Mouse (Mus musculus): ENCODE results near the gene Entpd1. TPM values are rescaled to one million over a fixed set of nuclear protein-coding genes. Genes with fewer than 3 reads are reported as not detected.
A peak's percentile ranks its signal among the peaks of the same experiment; 100 is the strongest.

Entpd1 gene
- polyA plus RNA-seq, 1 experiment = 11.2 TPM

GRCm38 (mm10) chr19:40658935-40659334, 46.8 kb downstream of the Entpd1 start:
- TF ChIP-seq POLR2A (IDR thresholded peaks at IDR 0.05; ENCODE audit: control insufficient read depth, extremely low read depth, insufficient read depth, low read length, poor library complexity) (no peak), CTCF (IDR thresholded peaks at IDR 0.05; ENCODE audit: borderline replicate concordance, control insufficient read depth, extremely low read depth, insufficient read depth, low read length, poor library complexity) (no peak)
- Histone ChIP-seq H3K36me3 (ENCODE audit: control insufficient read depth, insufficient read depth, low read length) (no peaks in the 10 kb centered on the region), H3K27ac (ENCODE audit: control insufficient read depth, insufficient read depth, low read length) (no peak overlapping the region), H3K4me3 (ENCODE audit: control insufficient read depth, insufficient read depth, low read length) (no peak overlapping the region), H3K27me3 (ENCODE audit: control insufficient read depth, insufficient read depth, low read length) (no peaks in the 10 kb centered on the region), H3K4me1 (replicated peaks; ENCODE audit: control insufficient read depth, insufficient read depth, low read length) (peaks cover 18% of the 10 kb centered on the region)
- no peak for DNase-seq
- WGBS = 75% methylated on average over 5 of the region's 5 CpGs

- DNase-seq = no peak
- peaks cover 18% of the 10 kb centered on the region for H3K4me1 ChIP-seq (replicated peaks; ENCODE audit: control insufficient read depth, insufficient read depth, low read length)
- no peak overlapping the region; the same call in 1 of the 2 replicates for H3K27ac ChIP-seq (ENCODE audit: control insufficient read depth, insufficient read depth, low read length)
- WGBS = 2% methylated on average over 16 of the region's 16 CpGs
- peak overlapping the region; percentile 35 for H3K4me3 ChIP-seq (ENCODE audit: control insufficient read depth, insufficient read depth, low read length)
- TF ChIP-seq POLR2A (IDR thresholded peaks at IDR 0.05; ENCODE audit: control insufficient read depth, extremely low read depth, insufficient read depth, low read length, poor library complexity) = no peak
- TF ChIP-seq CTCF (IDR thresholded peaks at IDR 0.05; ENCODE audit: borderline replicate concordance, control insufficient read depth, extremely low read depth, insufficient read depth, low read length, poor library complexity) = no peak
- H3K27me3 ChIP-seq (ENCODE audit: control insufficient read depth, insufficient read depth, low read length) = no peaks in the 10 kb centered on the region
- no peaks in the 10 kb centered on the region for H3K36me3 ChIP-seq (ENCODE audit: control insufficient read depth, insufficient read depth, low read length)
Measured at GRCm38 (mm10) chr19:40659651-40660478, 47.7 kb downstream of the Entpd1 start.

- Histone ChIP-seq H3K27me3 (ENCODE audit: control insufficient read depth, insufficient read depth, low read length) (no peaks in the 10 kb centered on the region), H3K4me3 (ENCODE audit: control insufficient read depth, insufficient read depth, low read length) (peak overlapping the region; percentile 35), H3K36me3 (ENCODE audit: control insufficient read depth, insufficient read depth, low read length) (no peaks in the 10 kb centered on the region), H3K4me1 (replicated peaks; ENCODE audit: control insufficient read depth, insufficient read depth, low read length) (peaks cover 18% of the 10 kb centered on the region), H3K27ac (ENCODE audit: control insufficient read depth, insufficient read depth, low read length) (peak overlapping the region; percentile 21; the same call in 1 of the 2 replicates)
- WGBS = 5% methylated on average over 9 of the region's 9 CpGs
- no peak for TF ChIP-seq CTCF (IDR thresholded peaks at IDR 0.05; ENCODE audit: borderline replicate concordance, control insufficient read depth, extremely low read depth, insufficient read depth, low read length, poor library complexity)
- TF ChIP-seq POLR2A (IDR thresholded peaks at IDR 0.05; ENCODE audit: control insufficient read depth, extremely low read depth, insufficient read depth, low read length, poor library complexity) = no peak
- no peak for DNase-seq
Measured at GRCm38 (mm10) chr19:40660510-40660909, 48.3 kb downstream of the Entpd1 start.

- TF ChIP-seq CTCF (IDR thresholded peaks at IDR 0.05; ENCODE audit: borderline replicate concordance, control insufficient read depth, extremely low read depth, insufficient read depth, low read length, poor library complexity) (no peak), POLR2A (IDR thresholded peaks at IDR 0.05; ENCODE audit: control insufficient read depth, extremely low read depth, insufficient read depth, low read length, poor library complexity) (no peak)
- DNase-seq = no peak
- Histone ChIP-seq H3K4me1 (replicated peaks; ENCODE audit: control insufficient read depth, insufficient read depth, low read length) (peaks cover 18% of the 10 kb centered on the region), H3K4me3 (ENCODE audit: control insufficient read depth, insufficient read depth, low read length) (no peak overlapping the region), H3K36me3 (ENCODE audit: control insufficient read depth, insufficient read depth, low read length) (no peaks in the 10 kb centered on the region), H3K27me3 (ENCODE audit: control insufficient read depth, insufficient read depth, low read length) (no peaks in the 10 kb centered on the region), H3K27ac (ENCODE audit: control insufficient read depth, insufficient read depth, low read length) (no peak overlapping the region)
- WGBS = 45% methylated on average over 2 of the region's 2 CpGs
Measured at GRCm38 (mm10) chr19:40661108-40661507, 48.9 kb downstream of the Entpd1 start.

- peaks cover 18% of the 10 kb centered on the region for H3K4me1 ChIP-seq (replicated peaks; ENCODE audit: control insufficient read depth, insufficient read depth, low read length)
- H3K36me3 ChIP-seq (ENCODE audit: control insufficient read depth, insufficient read depth, low read length) = no peaks in the 10 kb centered on the region
- H3K27ac ChIP-seq (ENCODE audit: control insufficient read depth, insufficient read depth, low read length) = no peak overlapping the region
- H3K27me3 ChIP-seq (ENCODE audit: control insufficient read depth, insufficient read depth, low read length) = no peaks in the 10 kb centered on the region
- DNase-seq = no peak
- 54% methylated on average over 6 of the region's 6 CpGs for WGBS
- TF ChIP-seq CTCF (IDR thresholded peaks at IDR 0.05; ENCODE audit: borderline replicate concordance, control insufficient read depth, extremely low read depth, insufficient read depth, low read length, poor library complexity) (no peak), POLR2A (IDR thresholded peaks at IDR 0.05; ENCODE audit: control insufficient read depth, extremely low read depth, insufficient read depth, low read length, poor library complexity) (no peak)
- no peak overlapping the region for H3K4me3 ChIP-seq (ENCODE audit: control insufficient read depth, insufficient read depth, low read length)
Measured at GRCm38 (mm10) chr19:40661874-40662273, 49.7 kb downstream of the Entpd1 start.

GRCm38 (mm10) chr19:40662727-40663126, 50.6 kb downstream of the Entpd1 start:
- TF ChIP-seq CTCF (IDR thresholded peaks at IDR 0.05; ENCODE audit: borderline replicate concordance, control insufficient read depth, extremely low read depth, insufficient read depth, low read length, poor library complexity) (no peak), POLR2A (IDR thresholded peaks at IDR 0.05; ENCODE audit: control insufficient read depth, extremely low read depth, insufficient read depth, low read length, poor library complexity) (no peak)
- WGBS = 95% methylated on average over 2 of the region's 2 CpGs
- no peak overlapping the region for H3K27ac ChIP-seq (ENCODE audit: control insufficient read depth, insufficient read depth, low read length)

More at GRCm38 (mm10) chr19:40662727-40663126, 50.6 kb downstream of the Entpd1 start:
- DNase-seq = no peak
- H3K27me3 ChIP-seq (ENCODE audit: control insufficient read depth, insufficient read depth, low read length) = no peaks in the 10 kb centered on the region
- H3K36me3 ChIP-seq (ENCODE audit: control insufficient read depth, insufficient read depth, low read length) = no peaks in the 10 kb centered on the region
- H3K4me1 ChIP-seq (replicated peaks; ENCODE audit: control insufficient read depth, insufficient read depth, low read length) = peaks cover 18% of the 10 kb centered on the region
- no peak overlapping the region for H3K4me3 ChIP-seq (ENCODE audit: control insufficient read depth, insufficient read depth, low read length)
